Mouse (Mus musculus): Measurements from ENCODE around the gene Rab4b. TPM values are rescaled to one million over a fixed set of nuclear protein-coding genes. Genes with fewer than 3 reads are reported as not detected.

Rab4b gene
- polyA plus RNA-seq, 1 experiment, result 65.1 TPM

DNA sequence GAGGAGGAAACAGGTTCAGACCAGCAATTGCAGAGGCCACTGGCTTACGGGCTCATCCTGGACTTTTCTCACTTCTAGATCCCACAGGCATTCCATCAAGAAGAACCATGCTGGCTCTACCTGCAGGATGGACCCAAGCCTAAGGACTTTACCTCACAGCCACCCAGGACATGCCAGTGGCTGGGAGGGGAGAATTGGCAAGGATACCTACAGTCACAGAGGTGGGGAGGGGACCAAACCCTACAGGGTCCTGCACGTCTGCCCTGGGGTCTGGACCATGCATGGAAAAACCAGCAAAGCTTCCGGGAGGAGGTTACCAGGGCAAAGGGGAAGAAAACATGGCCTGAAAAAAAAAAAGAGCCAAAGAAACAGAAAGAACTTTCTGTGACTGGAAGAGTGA, 7.7 kb downstream of the Rab4b start:
- H3K36me3 ChIP-seq (ENCODE audit: control insufficient read depth, insufficient read depth, low read length), result no peaks in the 10 kb centered on the region
- TF ChIP-seq POLR2A (IDR thresholded peaks at IDR 0.05; ENCODE audit: control insufficient read depth, low read depth, low read length) (no peak), CTCF (IDR thresholded peaks at IDR 0.05; ENCODE audit: control insufficient read depth, insufficient read depth, insufficient replicate concordance, low read depth, low read length) (no peak)

DNA sequence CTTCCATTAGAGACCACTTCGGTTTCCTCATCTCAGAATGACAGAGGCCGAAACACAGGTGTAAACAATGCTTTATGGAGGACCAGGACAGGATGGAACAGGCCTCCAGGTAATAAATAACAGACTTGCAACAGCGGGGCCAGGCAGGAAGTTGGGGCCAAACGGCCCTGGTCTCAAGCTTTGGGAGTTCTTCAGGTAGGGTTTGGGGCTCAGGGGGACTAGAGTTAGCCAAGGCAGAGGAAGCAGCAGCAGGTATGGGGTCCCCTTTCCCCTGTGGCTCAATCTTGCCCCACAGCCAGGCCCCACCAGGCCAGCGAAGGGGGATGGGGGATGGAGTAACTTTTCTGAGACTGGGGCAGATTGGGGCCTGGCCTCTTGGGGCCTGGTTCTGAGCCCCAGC, 10.3 kb downstream of the Rab4b start:
- H3K27ac ChIP-seq (ENCODE audit: control insufficient read depth, insufficient read depth, low read depth, low read length), result no peak overlapping the region
- H3K36me3 ChIP-seq (ENCODE audit: control insufficient read depth, insufficient read depth, low read length), result no peaks in the 10 kb centered on the region
- TF ChIP-seq CTCF (IDR thresholded peaks at IDR 0.05; ENCODE audit: control insufficient read depth, insufficient read depth, insufficient replicate concordance, low read depth, low read length) (no peak), POLR2A (IDR thresholded peaks at IDR 0.05; ENCODE audit: control insufficient read depth, low read depth, low read length) (no peak)
- H3K4me3 ChIP-seq (ENCODE audit: control insufficient read depth, low read depth, low read length), result no peak overlapping the region
- peaks cover 24% of the 10 kb centered on the region for H3K4me1 ChIP-seq (ENCODE audit: control insufficient read depth, insufficient read depth, low read length)
- H3K27me3 ChIP-seq (ENCODE audit: control insufficient read depth, insufficient read depth, low read length), result no peaks in the 10 kb centered on the region

More for the DNA sequence above, 7.7 kb downstream of the Rab4b start:
- Histone ChIP-seq H3K4me1 (ENCODE audit: control insufficient read depth, insufficient read depth, low read length) (peaks cover 12% of the 10 kb centered on the region), H3K4me3 (ENCODE audit: control insufficient read depth, low read depth, low read length) (no peak overlapping the region), H3K27me3 (ENCODE audit: control insufficient read depth, insufficient read depth, low read length) (no peaks in the 10 kb centered on the region), H3K27ac (ENCODE audit: control insufficient read depth, insufficient read depth, low read depth, low read length) (no peak overlapping the region)

DNA sequence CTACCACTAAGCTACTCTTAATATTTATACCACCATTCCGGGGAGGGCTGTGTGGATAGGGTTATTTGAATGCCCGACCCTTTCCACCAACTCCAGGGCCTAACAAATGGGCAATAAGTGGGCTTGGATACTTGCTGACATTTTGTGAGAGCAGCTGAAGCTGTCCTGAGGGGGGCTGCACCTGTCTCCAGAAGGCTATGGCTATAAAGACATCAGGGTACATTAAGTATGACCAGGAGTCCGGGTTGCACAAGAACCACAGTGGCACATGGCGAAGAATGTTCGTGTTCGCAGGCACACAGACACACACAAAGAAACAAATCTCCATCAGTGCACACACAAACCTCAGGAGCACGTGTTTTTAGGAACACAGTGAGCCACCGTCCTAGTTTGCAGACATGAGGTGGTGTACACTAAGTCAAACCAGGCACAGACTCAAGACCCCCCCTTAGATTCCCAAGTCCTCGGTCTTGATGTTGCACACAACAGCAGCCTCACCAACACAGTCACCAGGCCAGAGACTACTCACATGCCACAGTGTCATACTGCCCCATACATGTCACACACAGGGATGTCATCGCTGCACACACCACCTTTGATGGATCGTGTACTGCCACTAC, 11.1 kb downstream of the Rab4b start:
- no peak for TF ChIP-seq CTCF (IDR thresholded peaks at IDR 0.05; ENCODE audit: control insufficient read depth, insufficient read depth, insufficient replicate concordance, low read depth, low read length)
- TF ChIP-seq POLR2A (IDR thresholded peaks at IDR 0.05; ENCODE audit: control insufficient read depth, low read depth, low read length), result no peak
- H3K4me1 ChIP-seq (ENCODE audit: control insufficient read depth, insufficient read depth, low read length), result peaks cover 24% of the 10 kb centered on the region
- H3K27ac ChIP-seq (ENCODE audit: control insufficient read depth, insufficient read depth, low read depth, low read length), result peak overlapping the region; percentile 91
- H3K4me3 ChIP-seq (ENCODE audit: control insufficient read depth, low read depth, low read length), result no peak overlapping the region
- no peaks in the 10 kb centered on the region for H3K27me3 ChIP-seq (ENCODE audit: control insufficient read depth, insufficient read depth, low read length)
- no peaks in the 10 kb centered on the region for H3K36me3 ChIP-seq (ENCODE audit: control insufficient read depth, insufficient read depth, low read length)

DNA sequence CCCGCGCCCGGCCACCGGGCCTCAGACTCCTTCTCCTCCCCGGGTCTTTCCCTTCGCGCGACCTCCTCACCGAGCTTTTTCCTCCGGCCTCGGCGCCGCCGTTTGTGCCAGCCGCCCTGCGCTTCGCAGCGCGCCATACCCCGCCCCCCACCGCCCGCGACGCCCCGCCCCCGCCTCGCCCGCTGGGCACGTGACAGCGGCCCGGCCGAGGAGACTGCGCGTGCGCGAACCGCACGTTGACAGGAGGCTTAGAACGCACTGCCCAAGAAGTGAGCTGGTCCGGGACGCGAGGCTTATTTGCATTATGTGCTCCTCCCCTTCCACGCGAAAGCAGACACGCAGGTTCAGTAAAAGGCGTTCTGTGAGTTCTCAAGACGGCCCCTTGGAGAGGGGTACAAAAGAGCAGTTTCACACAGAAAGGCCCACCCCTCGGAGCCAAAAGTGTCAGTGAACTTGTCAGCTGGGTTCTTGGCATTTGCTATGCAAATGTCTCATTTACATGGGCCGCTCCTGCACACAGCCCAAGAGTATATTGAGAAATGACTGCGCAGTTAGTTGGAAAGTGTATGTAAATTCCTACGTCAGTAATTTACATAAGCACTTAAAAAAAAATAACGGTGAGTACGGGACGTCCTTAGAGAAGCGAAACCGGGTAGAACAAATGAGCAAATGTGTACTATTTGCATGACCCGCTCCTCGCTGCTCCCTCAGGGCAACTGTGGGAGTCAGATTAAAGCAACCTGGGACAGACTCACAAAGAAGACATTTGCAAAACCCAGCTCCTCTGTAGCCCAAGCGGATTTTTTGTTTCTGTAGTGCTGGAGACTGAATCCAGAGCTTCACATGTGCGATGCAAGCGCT, 11.9 kb downstream of the Rab4b start, which contains the start of gene Egln2:
Egln2 (minus strand) TSS at position 189 of the 861 bp plus-strand sequence.
- no peaks in the 10 kb centered on the region for H3K27me3 ChIP-seq (ENCODE audit: control insufficient read depth, insufficient read depth, low read length)
- H3K4me1 ChIP-seq (ENCODE audit: control insufficient read depth, insufficient read depth, low read length), result peaks cover 24% of the 10 kb centered on the region
- peak within 1 kb of the TSS; percentile 99 for H3K27ac ChIP-seq (ENCODE audit: control insufficient read depth, insufficient read depth, low read depth, low read length)
- TF ChIP-seq POLR2A (IDR thresholded peaks at IDR 0.05; ENCODE audit: control insufficient read depth, low read depth, low read length) (peak; percentile 5), CTCF (IDR thresholded peaks at IDR 0.05; ENCODE audit: control insufficient read depth, insufficient read depth, insufficient replicate concordance, low read depth, low read length) (0 out of 2 replicates have a peak, but pooled peaks have one; percentile 11)
- no peaks in the 10 kb centered on the region; the same call in 1 of the 2 replicates for H3K36me3 ChIP-seq (ENCODE audit: control insufficient read depth, insufficient read depth, low read length)
- peak within 1 kb of the TSS; percentile 87 for H3K4me3 ChIP-seq (ENCODE audit: control insufficient read depth, low read depth, low read length)

DNA sequence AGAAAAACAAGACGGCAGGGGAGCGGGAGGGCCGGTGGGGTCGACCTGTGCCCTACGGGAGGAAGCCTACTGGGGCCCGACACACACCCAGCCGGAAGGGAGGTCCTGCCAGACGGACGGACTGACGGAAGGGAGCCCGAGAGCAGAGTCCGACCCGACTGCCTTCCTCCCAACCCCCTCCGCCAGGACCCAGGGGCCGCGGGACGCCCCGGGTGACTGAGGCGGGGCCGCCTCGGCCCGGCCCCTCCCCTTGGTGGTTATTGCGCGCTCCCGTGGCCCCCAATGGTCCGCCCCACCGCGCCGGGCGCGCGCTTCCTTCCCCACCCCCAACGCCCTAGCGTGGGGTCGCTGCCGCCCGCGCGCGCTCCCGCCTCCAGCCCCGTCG, 12.5 kb downstream of the Rab4b start:
- Histone ChIP-seq H3K36me3 (ENCODE audit: control insufficient read depth, insufficient read depth, low read length) (no peaks in the 10 kb centered on the region; the same call in 1 of the 2 replicates), H3K27ac (ENCODE audit: control insufficient read depth, insufficient read depth, low read depth, low read length) (peak overlapping the region; percentile 99), H3K27me3 (ENCODE audit: control insufficient read depth, insufficient read depth, low read length) (no peaks in the 10 kb centered on the region), H3K4me3 (ENCODE audit: control insufficient read depth, low read depth, low read length) (peak overlapping the region; percentile 87), H3K4me1 (ENCODE audit: control insufficient read depth, insufficient read depth, low read length) (peaks cover 24% of the 10 kb centered on the region)
- TF ChIP-seq POLR2A (IDR thresholded peaks at IDR 0.05; ENCODE audit: control insufficient read depth, low read depth, low read length) (peak; percentile 82), CTCF (IDR thresholded peaks at IDR 0.05; ENCODE audit: control insufficient read depth, insufficient read depth, insufficient replicate concordance, low read depth, low read length) (no peak)

DNA sequence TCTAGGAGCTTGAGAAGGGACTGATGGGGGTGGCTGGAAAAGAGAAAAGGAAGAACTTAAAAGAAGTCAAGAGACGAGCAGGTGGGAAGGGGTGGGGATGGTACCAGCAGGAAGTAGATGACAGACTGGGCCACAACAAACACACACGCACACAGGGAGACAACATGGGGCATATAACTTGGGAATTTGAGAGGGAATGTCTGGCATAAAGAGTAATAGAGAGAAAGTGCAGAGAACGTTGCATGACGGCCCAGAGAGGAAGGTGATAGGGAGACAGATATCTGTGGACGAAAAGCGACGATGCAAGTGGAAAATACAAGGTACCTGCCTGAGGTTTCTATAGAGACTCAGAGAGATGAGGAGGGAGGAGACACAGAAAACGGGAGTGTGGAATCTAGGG, 13.0 kb downstream of the Rab4b start:
- Histone ChIP-seq H3K27me3 (ENCODE audit: control insufficient read depth, insufficient read depth, low read length) (no peaks in the 10 kb centered on the region), H3K4me3 (ENCODE audit: control insufficient read depth, low read depth, low read length) (peak overlapping the region; percentile 87), H3K27ac (ENCODE audit: control insufficient read depth, insufficient read depth, low read depth, low read length) (peak overlapping the region; percentile 99), H3K4me1 (ENCODE audit: control insufficient read depth, insufficient read depth, low read length) (peaks cover 24% of the 10 kb centered on the region), H3K36me3 (ENCODE audit: control insufficient read depth, insufficient read depth, low read length) (no peaks in the 10 kb centered on the region; the same call in 1 of the 2 replicates)
- TF ChIP-seq CTCF (IDR thresholded peaks at IDR 0.05; ENCODE audit: control insufficient read depth, insufficient read depth, insufficient replicate concordance, low read depth, low read length) (no peak), POLR2A (IDR thresholded peaks at IDR 0.05; ENCODE audit: control insufficient read depth, low read depth, low read length) (no peak)

DNA sequence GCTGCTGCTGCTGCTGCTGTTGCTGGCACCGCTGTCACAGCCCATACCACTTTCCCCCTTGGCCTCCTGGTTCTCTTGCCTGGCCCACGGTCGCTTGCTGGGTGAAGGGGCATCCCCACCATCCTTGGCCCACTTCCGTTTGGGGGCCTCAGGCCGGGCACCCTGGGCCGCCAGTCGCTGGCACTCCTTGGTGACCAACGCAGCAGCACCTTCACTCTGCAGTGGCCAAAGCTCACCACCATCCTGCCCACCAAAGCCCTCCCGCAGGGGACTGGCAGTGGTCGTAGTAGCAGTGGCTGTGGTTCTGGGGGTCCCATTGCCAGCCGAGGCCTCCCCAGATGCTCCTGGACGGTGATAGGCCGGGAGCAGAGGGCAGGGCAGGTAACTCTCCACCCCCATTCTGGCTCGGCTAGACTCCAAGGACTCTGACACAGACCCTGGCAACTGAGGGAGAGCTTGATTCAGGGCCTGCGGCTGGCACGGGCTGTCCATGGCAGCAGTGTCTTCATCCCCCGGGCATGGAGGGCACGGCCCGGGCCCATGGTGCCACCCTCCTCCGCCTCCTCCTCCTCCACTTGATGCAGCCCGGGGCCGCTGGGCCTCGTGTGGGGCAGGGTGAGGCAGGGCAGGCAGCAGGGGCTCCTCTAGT, 13.6 kb downstream of the Rab4b start:
- Histone ChIP-seq H3K36me3 (ENCODE audit: control insufficient read depth, insufficient read depth, low read length) (no peaks in the 10 kb centered on the region; the same call in none of the 2 replicates), H3K4me1 (ENCODE audit: control insufficient read depth, insufficient read depth, low read length) (peaks cover 26% of the 10 kb centered on the region), H3K27ac (ENCODE audit: control insufficient read depth, insufficient read depth, low read depth, low read length) (peak overlapping the region; percentile 99), H3K27me3 (ENCODE audit: control insufficient read depth, insufficient read depth, low read length) (no peaks in the 10 kb centered on the region), H3K4me3 (ENCODE audit: control insufficient read depth, low read depth, low read length) (peak overlapping the region; percentile 87)
- TF ChIP-seq POLR2A (IDR thresholded peaks at IDR 0.05; ENCODE audit: control insufficient read depth, low read depth, low read length) (peak; percentile 35), CTCF (IDR thresholded peaks at IDR 0.05; ENCODE audit: control insufficient read depth, insufficient read depth, insufficient replicate concordance, low read depth, low read length) (no peak)
